Comparison of ENCODE assay signal across 9 mouse cellular contexts in the genomic region with DNA sequence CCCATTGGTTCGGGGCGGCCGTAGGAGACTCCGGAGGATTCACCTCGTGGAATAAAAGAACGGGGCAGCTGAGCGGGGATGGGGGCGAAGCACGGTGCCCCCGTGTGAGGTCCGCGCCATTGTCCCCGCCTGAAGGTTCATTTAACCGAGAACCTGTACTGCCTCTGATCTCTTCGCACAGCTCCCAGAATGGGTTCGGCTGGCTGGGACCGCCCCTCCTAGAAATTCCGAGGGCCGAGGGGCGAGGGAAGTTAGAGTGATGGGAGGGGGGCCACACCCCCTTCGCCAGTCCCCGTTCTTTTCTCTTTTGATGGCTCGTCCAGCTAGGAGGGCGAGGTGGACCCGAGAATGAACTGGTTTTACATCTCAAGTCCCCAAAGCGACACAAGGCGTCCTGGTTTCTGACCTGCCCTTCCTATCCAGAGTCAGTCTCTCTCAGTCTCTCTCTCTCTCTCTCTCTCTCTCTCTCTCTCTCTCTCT. TPM values are rescaled to one million over a fixed set of nuclear protein-coding genes. Genes with fewer than 3 reads are reported as not detected.
DNase-seq lines count a peak whose midpoint lies in the region; ATAC-seq lines count a peak whose summit lies in the region.
"Had no signal": no experiment of that assay in that cellular context is flagged by ENCODE, and none has a peak within 500 bp of the region (broad histone marks: within the 10 kb centered on the region; RNA-seq: fewer than 3 reads in every experiment).

No protein-coding gene starts in this region.

- no peaks in the 10 kb centered on the region for H3K36me3 ChIP-seq in kidney, embryonic 14.5 days (ENCODE audit: control insufficient read depth, insufficient read depth, low read length)
- no peaks in the 10 kb centered on the region for H3K36me3 ChIP-seq in embryonic facial prominence, embryonic 11.5 days (replicated peaks; ENCODE audit: control insufficient read depth, insufficient read depth, low read depth, low read length)
- no peaks in the 10 kb centered on the region for H3K36me3 ChIP-seq in intestine, embryonic 14.5 days (ENCODE audit: control insufficient read depth, insufficient read depth, low read length)
- no peaks in the 10 kb centered on the region for H3K36me3 ChIP-seq in neural tube, embryonic 15.5 days
- H3K36me3 ChIP-seq: G1E had no signal

- no peaks in the 10 kb centered on the region for H3K9me3 ChIP-seq in kidney, embryonic 14.5 days (ENCODE audit: control insufficient read depth, low read length)
- no peaks in the 10 kb centered on the region for H3K9me3 ChIP-seq in embryonic facial prominence, embryonic 11.5 days (replicated peaks; ENCODE audit: control insufficient read depth, low read length)
- H3K9me3 ChIP-seq in intestine, embryonic 14.5 days (ENCODE audit: control insufficient read depth, low read length) = no peaks in the 10 kb centered on the region
- H3K9me3 ChIP-seq in neural tube, embryonic 15.5 days (replicated peaks) = no peaks in the 10 kb centered on the region
- H3K9me3 ChIP-seq: G1E had no signal

- peaks cover 26% of the 10 kb centered on the region; the same call in 1 of the 2 replicates for H3K4me1 ChIP-seq in kidney, embryonic 14.5 days (ENCODE audit: control insufficient read depth, insufficient read depth, low read length)
- H3K4me1 ChIP-seq in embryonic facial prominence, embryonic 11.5 days (ENCODE audit: control insufficient read depth, insufficient read depth, low read length) = peaks cover 13% of the 10 kb centered on the region
- H3K4me1 ChIP-seq in intestine, embryonic 14.5 days (replicated peaks; ENCODE audit: control insufficient read depth, insufficient read depth, low read length) = peaks cover 22% of the 10 kb centered on the region
- peaks cover 13% of the 10 kb centered on the region for H3K4me1 ChIP-seq in neural tube, embryonic 15.5 days

- H3K4me2 ChIP-seq in kidney, embryonic 14.5 days (replicated peaks; ENCODE audit: low read depth, low read length) = peak overlapping the region; percentile 89
- H3K4me2 ChIP-seq in embryonic facial prominence, embryonic 11.5 days (ENCODE audit: low read depth, low read length) = peak overlapping the region; percentile 83
- H3K4me2 ChIP-seq in intestine, embryonic 14.5 days (ENCODE audit: low read length) = peak overlapping the region; percentile 64
- peak overlapping the region; percentile 51 for H3K4me2 ChIP-seq in neural tube, embryonic 15.5 days

- H3K27ac ChIP-seq in kidney, embryonic 14.5 days (ENCODE audit: low read depth, low read length) = peak overlapping the region; percentile 66
- H3K27ac ChIP-seq in embryonic facial prominence, embryonic 11.5 days (replicated peaks; ENCODE audit: low read depth, low read length) = peak overlapping the region; percentile 90
- H3K27ac ChIP-seq in intestine, embryonic 14.5 days (ENCODE audit: low read depth) = no peak overlapping the region
- no peak overlapping the region for H3K27ac ChIP-seq in neural tube, embryonic 15.5 days (replicated peaks)

- peak overlapping the region; percentile 50; the same call in 1 of the 2 replicates for H3K9ac ChIP-seq in kidney, embryonic 14.5 days (ENCODE audit: low read depth, low read length)
- peak overlapping the region; percentile 53 for H3K9ac ChIP-seq in embryonic facial prominence, embryonic 11.5 days (replicated peaks; ENCODE audit: low read length)
- no peak overlapping the region for H3K9ac ChIP-seq in intestine, embryonic 14.5 days (ENCODE audit: low read length)
- H3K9ac ChIP-seq in neural tube, embryonic 15.5 days (replicated peaks) = no peak overlapping the region

- under 1% methylated on average over 27 of the region's 27 CpGs for WGBS in kidney, embryonic 14.5 days
- WGBS in embryonic facial prominence, embryonic 11.5 days = under 1% methylated on average over 27 of the region's 27 CpGs
- WGBS in intestine, embryonic 14.5 days = under 1% methylated on average over 27 of the region's 27 CpGs
- 1% methylated on average over 26 of the region's 27 CpGs for WGBS in neural tube, embryonic 15.5 days

- peaks cover 75% of the 10 kb centered on the region for H3K27me3 ChIP-seq in kidney, embryonic 14.5 days (ENCODE audit: control insufficient read depth, insufficient read depth, low read length)
- H3K27me3 ChIP-seq in embryonic facial prominence, embryonic 11.5 days (ENCODE audit: control insufficient read depth, insufficient read depth, low read length) = peaks cover 24% of the 10 kb centered on the region
- H3K27me3 ChIP-seq in intestine, embryonic 14.5 days (replicated peaks; ENCODE audit: control insufficient read depth, insufficient read depth, low read length) = peaks cover 90% of the 10 kb centered on the region
- H3K27me3 ChIP-seq in neural tube, embryonic 15.5 days (replicated peaks) = peaks cover 85% of the 10 kb centered on the region

- peak overlapping the region; percentile 46 for H3K4me3 ChIP-seq in kidney, embryonic 14.5 days (ENCODE audit: low read length)
- H3K4me3 ChIP-seq in embryonic facial prominence, embryonic 11.5 days (ENCODE audit: low read depth, low read length) = peak overlapping the region; percentile 36
- H3K4me3 ChIP-seq in intestine, embryonic 14.5 days (ENCODE audit: low read depth, low read length) = peak overlapping the region; percentile 34
- H3K4me3 ChIP-seq in neural tube, embryonic 15.5 days (replicated peaks) = peak overlapping the region; percentile 17; the same call in 1 of the 2 replicates

- DNase-seq in kidney, adult 18-20 months = no peak
- DNase-seq in embryonic facial prominence, embryonic 11.5 days (ENCODE audit: low spot score) = peak; percentile 80
- peak; percentile 86 for DNase-seq in intestine, embryonic 14.5 days (ENCODE audit: low spot score)
- DNase-seq in adipocyte (ENCODE audit: low spot score) = no peak
- no peak for DNase-seq in layer of hippocampus, adult 9-11 months
- no peak for DNase-seq in spleen, adult 12 weeks (ENCODE audit: low spot score)

- peak; percentile 65 for ATAC-seq in kidney, embryonic 14.5 days (ENCODE audit: low FRiP score, low TSS enrichment)
- peak; percentile 25 for ATAC-seq in embryonic facial prominence, embryonic 11.5 days (replicated peaks; ENCODE audit: insufficient number of reproducible peaks, low FRiP score, low TSS enrichment, low read depth)
- no peak for ATAC-seq in intestine, embryonic 14.5 days (replicated peaks; ENCODE audit: low FRiP score, low TSS enrichment, low read depth)
- ATAC-seq in neural tube, embryonic 15.5 days (ENCODE audit: low FRiP score) = no peak

RNA-seq across cellular contexts. Expression of a gene that starts 12.4 kb away (rescaled TPM):
- 1.2 TPM in 2 replicates for polyA plus RNA-seq in kidney, embryonic 14.5 days (2014; fragmentation: Nextera tagmentation; extraction: Ambion mirVana)
- polyA plus RNA-seq in embryonic facial prominence, embryonic 11.5 days (2014; fragmentation: Nextera tagmentation; extraction: Ambion mirVana) = 1.2 and 1.5 TPM in 2 replicates
- 1.3 and 1.4 TPM in 2 replicates for polyA plus RNA-seq in intestine, embryonic 14.5 days (2014; fragmentation: Nextera tagmentation; extraction: Ambion mirVana)
- 0.74 and 1.0 TPM in 2 replicates for polyA plus RNA-seq in neural tube, embryonic 15.5 days (2015; fragmentation: Nextera tagmentation; extraction: Ambion mirVana)

Comparison
In these comparisons a context has a peak if more than half of its experiments do, and no peak if none do; other contexts are left out.
1. ATAC-seq: peak in kidney, embryonic 14.5 days (single experiment) and embryonic facial prominence, embryonic 11.5 days (single experiment); none in intestine, embryonic 14.5 days (single experiment) and neural tube, embryonic 15.5 days (single experiment).
2. H3K27ac ChIP-seq: peak in kidney, embryonic 14.5 days (single experiment) and embryonic facial prominence, embryonic 11.5 days (single experiment); none in intestine, embryonic 14.5 days (single experiment) and neural tube, embryonic 15.5 days (single experiment).
3. H3K9ac ChIP-seq: peak in kidney, embryonic 14.5 days (single experiment) and embryonic facial prominence, embryonic 11.5 days (single experiment); none in intestine, embryonic 14.5 days (single experiment) and neural tube, embryonic 15.5 days (single experiment).
4. DNase-seq: peak in embryonic facial prominence, embryonic 11.5 days (single experiment) and intestine, embryonic 14.5 days (single experiment); none in kidney, adult 18-20 months (single experiment), adipocyte (single experiment), layer of hippocampus, adult 9-11 months (single experiment) and spleen, adult 12 weeks (single experiment).
5. Peak in every context shown above with its lines, with median percentiles within 50 percentile points of each other: H3K4me2 ChIP-seq and H3K4me3 ChIP-seq.